Mouse (Mus musculus): ENCODE results near the gene Gpr137c. TPM values are rescaled to one million over a fixed set of nuclear protein-coding genes. Genes with fewer than 3 reads are reported as not detected.

The Gpr137c gene
- polyA plus RNA-seq, 1 experiment from 2014 or later = 3.3 TPM

GRCm38 (mm10) chr14:45217693-45218092, 1.8 kb upstream of the Gpr137c start:
- Histone ChIP-seq H3K4me2 (peak overlapping the region; percentile 97; the same call in 1 of the 2 replicates), H3K4me1 (peaks cover 12% of the 10 kb centered on the region; the same call in 1 of the 2 replicates)
- WGBS = 87% methylated on average over 4 of the region's 4 CpGs

GRCm38 (mm10) chr14:45220090-45220956, 806 bp downstream of the Gpr137c start, which contains the start of gene Txndc16:
Gene Txndc16, minus strand, starts transcription at chr14:45220328.
- H3K27me3 ChIP-seq = no peaks in the 10 kb centered on the region

More at GRCm38 (mm10) chr14:45217693-45218092, 1.8 kb upstream of the Gpr137c start:
- Histone ChIP-seq H3K27me3 (no peaks in the 10 kb centered on the region), H3K36me3 (no peaks in the 10 kb centered on the region), H3K9me3 (no peaks in the 10 kb centered on the region), H3K9ac (no peak overlapping the region), H3K27ac (no peak overlapping the region), H3K4me3 (no peak overlapping the region)
- ATAC-seq (ENCODE audit: insufficient number of reproducible peaks, insufficient read depth, low FRiP score, low TSS enrichment, low read depth) = no peak

GRCm38 (mm10) chr14:45220957-45221630, 1.6 kb downstream of the Gpr137c start:
- Histone ChIP-seq H3K36me3 (no peaks in the 10 kb centered on the region), H3K27me3 (no peaks in the 10 kb centered on the region), H3K9me3 (no peaks in the 10 kb centered on the region), H3K4me1 (peaks cover 12% of the 10 kb centered on the region; the same call in 1 of the 2 replicates), H3K4me2 (peak overlapping the region; percentile 97), H3K27ac (no peak overlapping the region), H3K4me3 (peak overlapping the region; percentile 82), H3K9ac (peak overlapping the region; percentile 87)
- 9% methylated on average over 11 of the region's 11 CpGs for WGBS
- no peak for ATAC-seq (ENCODE audit: insufficient number of reproducible peaks, insufficient read depth, low FRiP score, low TSS enrichment, low read depth)

More at GRCm38 (mm10) chr14:45220090-45220956, 806 bp downstream of the Gpr137c start, which contains the start of gene Txndc16:
- ATAC-seq (ENCODE audit: insufficient number of reproducible peaks, insufficient read depth, low FRiP score, low TSS enrichment, low read depth) = peak; percentile 57
- Histone ChIP-seq H3K4me3 (peak within 1 kb of the TSS; percentile 82), H3K4me1 (peaks cover 12% of the 10 kb centered on the region; the same call in 1 of the 2 replicates), H3K9me3 (no peaks in the 10 kb centered on the region), H3K9ac (peak within 1 kb of the TSS; percentile 87), H3K4me2 (peak within 1 kb of the TSS; percentile 97), H3K36me3 (no peaks in the 10 kb centered on the region), H3K27ac (peak within 1 kb of the TSS; percentile 94)
- under 1% methylated on average over 59 of the region's 59 CpGs for WGBS

DNA sequence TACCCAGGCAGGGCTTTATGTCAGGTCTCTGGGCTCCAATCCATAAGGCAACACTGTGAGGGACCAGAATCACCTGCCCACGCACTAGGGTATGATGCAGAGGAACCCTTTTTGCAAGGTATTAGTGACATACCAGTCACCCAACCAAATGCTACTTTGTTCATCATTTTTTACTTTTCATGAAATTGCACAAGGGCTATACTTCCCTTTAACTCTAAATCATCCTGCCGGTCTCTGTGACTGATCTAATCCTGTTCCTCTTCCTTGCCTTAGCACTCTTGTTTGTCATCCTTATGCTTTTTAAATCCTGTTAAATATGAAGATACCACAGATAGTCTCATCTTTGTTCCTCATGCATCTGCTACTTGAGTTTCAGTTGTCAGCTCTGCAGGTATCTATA, 19.5 kb downstream of the Gpr137c start:
- no peak overlapping the region for H3K9ac ChIP-seq
- 87% methylated on average over 2 of the region's 2 CpGs for WGBS
- H3K4me2 ChIP-seq = no peak overlapping the region
- H3K9me3 ChIP-seq = no peaks in the 10 kb centered on the region
- ATAC-seq (ENCODE audit: insufficient number of reproducible peaks, insufficient read depth, low FRiP score, low TSS enrichment, low read depth) = no peak
- no peak overlapping the region for H3K27ac ChIP-seq
- no peaks in the 10 kb centered on the region for H3K36me3 ChIP-seq
- no peaks in the 10 kb centered on the region for H3K27me3 ChIP-seq
- H3K4me3 ChIP-seq = no peak overlapping the region
- no peaks in the 10 kb centered on the region for H3K4me1 ChIP-seq

- no peak for ATAC-seq (ENCODE audit: insufficient number of reproducible peaks, insufficient read depth, low FRiP score, low TSS enrichment, low read depth)
- H3K27ac ChIP-seq = no peak overlapping the region
- H3K36me3 ChIP-seq = no peaks in the 10 kb centered on the region
- H3K4me3 ChIP-seq = no peak overlapping the region
- no peaks in the 10 kb centered on the region for H3K4me1 ChIP-seq
- no peaks in the 10 kb centered on the region for H3K9me3 ChIP-seq
- no peaks in the 10 kb centered on the region for H3K27me3 ChIP-seq
- H3K9ac ChIP-seq = no peak overlapping the region
- 43% methylated on average over 1 of the region's 1 CpGs for WGBS
- no peak overlapping the region for H3K4me2 ChIP-seq
Observed at GRCm38 (mm10) chr14:45241613-45242012, 22.1 kb downstream of the Gpr137c start.

DNA sequence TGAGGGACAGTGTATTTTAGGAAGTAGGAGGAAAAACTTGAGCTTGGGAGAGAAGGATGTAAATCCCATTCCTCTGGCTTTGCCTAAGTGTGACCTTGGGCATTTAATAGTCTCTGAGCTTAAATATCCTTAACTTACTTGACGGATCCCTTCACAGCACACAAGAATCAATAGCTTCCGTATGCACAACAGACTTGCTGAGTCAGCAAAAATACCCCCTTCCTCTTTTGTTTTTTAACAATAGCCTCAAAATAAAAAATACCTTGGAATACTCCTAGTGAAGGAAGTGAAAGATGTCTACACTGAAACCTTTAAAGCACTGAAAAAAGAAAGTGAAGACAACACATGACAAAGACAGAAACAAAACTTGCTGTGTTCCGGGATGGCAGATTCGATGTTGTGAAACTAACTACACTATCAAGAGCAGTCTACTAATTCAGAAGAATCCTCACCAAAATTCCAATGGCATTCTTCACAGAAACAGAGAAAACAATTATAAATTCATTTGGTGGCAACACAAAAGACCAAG, 32.1 kb downstream of the Gpr137c start:
- no peaks in the 10 kb centered on the region for H3K36me3 ChIP-seq
- no peaks in the 10 kb centered on the region for H3K9me3 ChIP-seq
- no peak overlapping the region for H3K27ac ChIP-seq
- no peaks in the 10 kb centered on the region for H3K27me3 ChIP-seq
- H3K4me2 ChIP-seq = no peak overlapping the region
- no peaks in the 10 kb centered on the region for H3K4me1 ChIP-seq
- 83% methylated on average over 4 of the region's 4 CpGs for WGBS
- ATAC-seq (ENCODE audit: insufficient number of reproducible peaks, insufficient read depth, low FRiP score, low TSS enrichment, low read depth) = no peak
- no peak overlapping the region for H3K9ac ChIP-seq
- H3K4me3 ChIP-seq = no peak overlapping the region

- H3K4me1 ChIP-seq = no peaks in the 10 kb centered on the region
- H3K4me2 ChIP-seq = no peak overlapping the region
- 0 out of 2 replicates have a peak, but pooled peaks cover 2% of the 10 kb centered on the region for H3K9me3 ChIP-seq
- H3K9ac ChIP-seq = no peak overlapping the region
- H3K4me3 ChIP-seq = no peak overlapping the region
- 82% methylated on average over 3 of the region's 3 CpGs for WGBS
- no peaks in the 10 kb centered on the region for H3K27me3 ChIP-seq
- no peak overlapping the region for H3K27ac ChIP-seq
- H3K36me3 ChIP-seq = peaks cover 4% of the 10 kb centered on the region; the same call in 1 of the 2 replicates
- no peak for ATAC-seq (ENCODE audit: insufficient number of reproducible peaks, insufficient read depth, low FRiP score, low TSS enrichment, low read depth)
Observed at GRCm38 (mm10) chr14:45263831-45264592, 44.5 kb downstream of the Gpr137c start.

DNA sequence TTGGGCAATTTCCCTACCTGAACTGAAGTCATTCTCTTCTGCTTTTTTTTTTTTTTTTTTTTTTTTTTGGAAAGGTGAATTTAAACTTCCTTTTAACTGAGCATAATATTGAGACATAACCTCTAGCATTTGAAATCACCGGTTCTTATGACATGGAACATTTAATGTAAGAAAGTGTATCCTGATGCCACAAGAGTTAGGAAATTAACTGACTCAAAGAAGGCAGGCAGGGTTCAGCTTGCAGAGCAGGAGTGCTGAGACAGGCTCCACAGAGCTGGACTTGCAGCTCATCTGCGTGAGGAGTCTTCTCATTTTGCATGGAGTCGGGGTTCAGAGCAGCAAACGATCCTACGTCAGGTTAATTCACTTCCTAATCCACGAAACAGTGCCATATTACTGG, 56.3 kb downstream of the Gpr137c start:
- Histone ChIP-seq H3K27me3 (no peaks in the 10 kb centered on the region), H3K27ac (no peak overlapping the region), H3K36me3 (no peaks in the 10 kb centered on the region), H3K4me1 (no peaks in the 10 kb centered on the region), H3K9me3 (no peaks in the 10 kb centered on the region), H3K9ac (no peak overlapping the region), H3K4me2 (no peak overlapping the region), H3K4me3 (no peak overlapping the region)
- ATAC-seq (ENCODE audit: insufficient number of reproducible peaks, insufficient read depth, low FRiP score, low TSS enrichment, low read depth) = no peak
- WGBS = 73% methylated on average over 6 of the region's 6 CpGs

- H3K9ac ChIP-seq = no peak overlapping the region
- H3K4me1 ChIP-seq = no peaks in the 10 kb centered on the region
- no peaks in the 10 kb centered on the region for H3K27me3 ChIP-seq
- H3K9me3 ChIP-seq = no peaks in the 10 kb centered on the region
- H3K36me3 ChIP-seq = peaks cover 4% of the 10 kb centered on the region; the same call in 1 of the 2 replicates
- no peak overlapping the region for H3K4me2 ChIP-seq
- H3K27ac ChIP-seq = no peak overlapping the region
- H3K4me3 ChIP-seq = no peak overlapping the region
- 84% methylated on average over 3 of the region's 3 CpGs for WGBS
- no peak for ATAC-seq (ENCODE audit: insufficient number of reproducible peaks, insufficient read depth, low FRiP score, low TSS enrichment, low read depth)
Observed at GRCm38 (mm10) chr14:45282066-45282465, 62.5 kb downstream of the Gpr137c start.

GRCm38 (mm10) chr14:45291608-45292007, 72.1 kb downstream of the Gpr137c start:
- H3K4me2 ChIP-seq = no peak overlapping the region
- no peaks in the 10 kb centered on the region for H3K9me3 ChIP-seq
- H3K4me1 ChIP-seq = no peaks in the 10 kb centered on the region
- no peak overlapping the region for H3K9ac ChIP-seq
- no peaks in the 10 kb centered on the region for H3K27me3 ChIP-seq
- H3K4me3 ChIP-seq = no peak overlapping the region
- no peak for ATAC-seq (ENCODE audit: insufficient number of reproducible peaks, insufficient read depth, low FRiP score, low TSS enrichment, low read depth)
- no peak overlapping the region for H3K27ac ChIP-seq
- peaks cover 21% of the 10 kb centered on the region for H3K36me3 ChIP-seq
- 60% methylated on average over 4 of the region's 4 CpGs for WGBS

GRCm38 (mm10) chr14:45303939-45304338, 84.4 kb downstream of the Gpr137c start:
- no peak overlapping the region for H3K27ac ChIP-seq
- H3K36me3 ChIP-seq = peaks cover 38% of the 10 kb centered on the region
- no peak overlapping the region for H3K9ac ChIP-seq
- no peak overlapping the region for H3K4me2 ChIP-seq
- H3K9me3 ChIP-seq = no peaks in the 10 kb centered on the region
- no peak overlapping the region for H3K4me3 ChIP-seq
- H3K27me3 ChIP-seq = no peaks in the 10 kb centered on the region
- ATAC-seq (ENCODE audit: insufficient number of reproducible peaks, insufficient read depth, low FRiP score, low TSS enrichment, low read depth) = no peak
- H3K4me1 ChIP-seq = no peaks in the 10 kb centered on the region
- WGBS = 60% methylated on average over 4 of the region's 4 CpGs

Data from embryonic facial prominence, embryonic 13.5 days (tissue).